Mouse (Mus musculus) stomach, embryonic 14.5 days (tissue): Measurements from ENCODE around the gene Eprs. TPM values are rescaled to one million over a fixed set of nuclear protein-coding genes. Genes with fewer than 3 reads are reported as not detected.
"Not testable (repeated sequence)": the region's sequence is repeated elsewhere in the genome, so short reads cannot be mapped to it uniquely, and the experiment has no call there.

ENCODE experiments used
- ATAC-seq: fragments of 200-750 bp; cut with Nextera tagmentation; 2 replicates; pipeline ENCODE4 v1.8.0; 2017; ENCODE audit warnings: low read depth, moderate TSS enrichment; ENCODE audit not compliant: insufficient number of reproducible peaks, insufficient read depth, low FRiP score
- H3K27ac ChIP-seq: fragments of 300-500 bp; sonication (generic); 2 replicates; pipeline ENCODE4 v1.5.1; 2014; ENCODE audit warnings: mild to moderate bottlenecking, low read length, moderate library complexity, mixed read lengths
- H3K27me3 ChIP-seq: fragments of 300-500 bp; sonication (generic); 2 replicates; pipeline ENCODE4 v1.6.1; 2014; ENCODE audit warnings: low read length, control low read depth, mixed read lengths; ENCODE audit not compliant: control insufficient read depth, insufficient read depth
- H3K36me3 ChIP-seq: fragments of 300-500 bp; sonication (generic); 2 replicates; pipeline ENCODE4 v1.6.1; 2014; ENCODE audit warnings: mild to moderate bottlenecking, control low read depth, low read length, moderate library complexity, mixed read lengths; ENCODE audit not compliant: control insufficient read depth, insufficient read depth
- H3K4me1 ChIP-seq: fragments of 300-500 bp; sonication (generic); 2 replicates; pipeline ENCODE4 v1.6.1; 2014; ENCODE audit warnings: low read length, control low read depth, mixed read lengths; ENCODE audit not compliant: control insufficient read depth, insufficient read depth
- H3K4me2 ChIP-seq: fragments of 300-500 bp; sonication (generic); replicated peaks from 2 replicates; pipeline ENCODE4 v1.6.1; 2014; ENCODE audit warnings: low read depth, low read length, control low read depth
- H3K4me3 ChIP-seq: fragments of 300-500 bp; sonication (generic); 2 replicates; pipeline ENCODE4 v1.5.1; 2014; ENCODE audit warnings: low read depth, low read length, control low read depth
- H3K9ac ChIP-seq: fragments of 300-500 bp; sonication (generic); replicated peaks from 2 replicates; pipeline ENCODE4 v1.6.1; 2014; ENCODE audit warnings: low read depth, mild to moderate bottlenecking, control low read depth, low read length, moderate library complexity, mixed read lengths
- H3K9me3 ChIP-seq: fragments of 300-500 bp; sonication (generic); 2 replicates; pipeline ENCODE4 v1.6.1; 2016; ENCODE audit warnings: low read depth, low read length, control low read depth; ENCODE audit not compliant: control insufficient read depth
- WGBS: fragments of 180-500 bp; shearing (Covaris S2); extraction: QIAGEN DNeasy Blood & Tissue Kit; methylation state at CpG from one replicate; pipeline ENCODE4 v1.1.7; 2014; 5-methylcytosine and 5-hydroxymethylcytosine counted together
- polyA plus RNA-seq: library from polyadenylated mRNA; unstranded; fragments of >200 nt; fragmentation: Nextera tagmentation; extraction: Ambion mirVana; gene quantifications from 2 replicates; pipeline ENCODE4 v1.2.1, GENCODE M21; 2014

The Eprs gene
- 167 and 169 TPM in 2 replicates for polyA plus RNA-seq

DNA sequence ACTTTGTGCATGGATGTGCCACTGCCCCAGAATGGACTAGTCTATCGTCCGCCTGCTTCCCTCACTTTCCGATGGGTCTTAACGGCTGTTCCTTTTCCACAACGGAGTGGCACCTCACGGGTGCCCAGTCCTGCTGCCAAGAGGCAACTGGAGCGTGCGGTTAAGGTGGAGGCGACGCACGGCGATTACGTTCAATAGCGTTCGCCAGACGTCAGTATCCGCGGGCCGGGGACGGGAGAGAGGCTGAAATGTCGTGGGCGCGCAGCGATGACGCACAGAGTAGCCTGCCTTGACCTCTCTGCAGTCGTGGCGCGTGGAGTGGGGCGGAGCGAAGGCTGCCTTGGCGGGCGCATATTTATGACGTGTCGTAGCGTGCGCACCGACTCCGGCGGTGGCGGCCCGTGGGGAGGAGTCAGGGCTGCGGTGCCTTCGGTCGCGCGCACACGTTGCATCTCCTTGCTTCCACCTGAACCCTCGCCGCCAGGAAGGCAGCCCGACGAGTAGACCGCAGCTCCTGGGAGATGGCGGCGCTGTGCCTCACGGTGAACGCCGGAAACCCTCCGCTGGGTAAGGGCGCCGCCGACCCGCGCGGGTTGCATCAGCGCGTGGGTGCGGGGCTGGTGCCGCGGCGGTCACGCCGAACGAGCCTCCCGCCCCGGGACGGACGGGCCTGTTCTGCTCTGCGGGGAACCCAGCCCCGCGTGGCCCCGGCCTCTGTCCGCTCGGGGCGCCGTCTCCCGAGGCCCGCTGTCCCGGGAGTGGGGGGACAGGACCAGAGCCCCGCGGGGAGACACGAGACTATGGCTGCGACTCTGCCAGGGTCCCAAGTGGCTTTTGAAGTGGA lies at the start of gene Eprs:
TSS of gene Eprs (plus strand) at position 368 of the 844 bp plus-strand sequence.
- Histone ChIP-seq H3K27me3 (no peaks in the 10 kb centered on the region), H3K4me2 (peak within 1 kb of the TSS; percentile 81), H3K36me3 (peaks cover 12% of the 10 kb centered on the region), H3K9ac (peak within 1 kb of the TSS; percentile 87), H3K4me3 (peak within 1 kb of the TSS; percentile 99), H3K27ac (peak within 1 kb of the TSS; percentile 94), H3K9me3 (no peaks in the 10 kb centered on the region), H3K4me1 (peaks cover 16% of the 10 kb centered on the region)
- peak; percentile 97 for ATAC-seq
- WGBS: under 1% methylated on average over 91 of the region's 92 CpGs

DNA sequence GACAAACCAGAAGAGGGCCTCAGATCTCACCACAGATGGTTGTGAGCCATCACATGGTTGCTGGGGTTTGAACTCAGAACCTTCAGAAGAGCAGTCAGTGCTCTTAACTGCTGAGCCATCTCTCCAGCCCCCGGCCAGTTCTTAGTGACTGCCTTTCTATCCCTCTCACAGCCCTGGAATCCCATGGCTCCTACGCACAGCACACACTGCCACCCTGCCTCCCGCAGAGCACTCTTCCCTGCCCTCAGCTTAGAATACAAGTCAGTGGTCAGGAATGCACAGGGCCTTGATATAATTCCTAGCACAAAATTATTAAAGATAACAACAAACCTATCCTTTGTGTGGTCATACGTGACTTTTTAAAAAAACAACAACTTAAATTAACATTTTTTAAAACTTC lies 48.3 kb upstream of the Eprs start:
- peaks cover 37% of the 10 kb centered on the region for H3K36me3 ChIP-seq
- no peak overlapping the region for H3K27ac ChIP-seq
- H3K4me1 ChIP-seq: no peaks in the 10 kb centered on the region
- no peak overlapping the region for H3K9ac ChIP-seq
- no peak overlapping the region for H3K4me2 ChIP-seq
- no peak for ATAC-seq
- no peaks in the 10 kb centered on the region for H3K9me3 ChIP-seq
- 91% methylated on average over 4 of the region's 4 CpGs for WGBS
- no peaks in the 10 kb centered on the region for H3K27me3 ChIP-seq
- H3K4me3 ChIP-seq: no peak overlapping the region

DNA sequence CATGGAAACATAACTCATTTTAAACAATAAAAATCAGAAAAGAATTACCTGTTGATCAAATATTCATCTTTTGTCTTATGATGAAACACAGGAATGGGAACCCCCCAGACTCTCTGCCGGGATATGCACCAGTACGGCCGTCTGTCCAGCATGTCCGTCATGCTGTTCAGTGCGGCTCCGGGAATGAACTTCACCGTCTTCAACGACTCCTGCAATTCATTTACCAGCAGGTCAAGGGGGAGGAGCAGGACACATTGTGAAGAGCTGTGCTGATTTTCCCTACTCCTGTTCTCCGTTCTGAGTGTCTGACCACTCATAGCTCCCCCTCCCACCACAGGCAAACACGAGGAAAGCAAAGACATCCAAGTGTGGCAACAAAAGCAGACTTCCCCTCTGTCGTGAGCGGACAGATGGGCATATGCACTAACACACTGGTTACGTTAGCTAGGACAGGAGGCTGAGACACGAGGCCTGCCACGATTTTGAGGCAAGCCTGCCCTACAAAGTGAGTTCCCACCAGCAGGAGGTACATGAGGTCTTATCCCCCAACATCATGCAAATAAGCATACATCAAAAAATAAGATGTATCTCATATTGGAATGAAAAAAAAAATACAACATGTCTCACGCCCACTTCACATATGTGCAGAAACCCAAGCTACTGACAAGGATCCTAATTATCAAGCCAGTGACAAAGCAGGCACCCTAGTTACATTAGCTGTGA lies 46.8 kb upstream of the Eprs start:
- WGBS: 85% methylated on average over 16 of the region's 16 CpGs
- no peaks in the 10 kb centered on the region for H3K9me3 ChIP-seq
- H3K27me3 ChIP-seq: no peaks in the 10 kb centered on the region
- H3K27ac ChIP-seq: no peak overlapping the region
- H3K36me3 ChIP-seq: peaks cover 40% of the 10 kb centered on the region
- no peak overlapping the region for H3K9ac ChIP-seq
- ATAC-seq: no peak
- H3K4me1 ChIP-seq: no peaks in the 10 kb centered on the region
- no peak overlapping the region for H3K4me3 ChIP-seq
- no peak overlapping the region for H3K4me2 ChIP-seq

DNA sequence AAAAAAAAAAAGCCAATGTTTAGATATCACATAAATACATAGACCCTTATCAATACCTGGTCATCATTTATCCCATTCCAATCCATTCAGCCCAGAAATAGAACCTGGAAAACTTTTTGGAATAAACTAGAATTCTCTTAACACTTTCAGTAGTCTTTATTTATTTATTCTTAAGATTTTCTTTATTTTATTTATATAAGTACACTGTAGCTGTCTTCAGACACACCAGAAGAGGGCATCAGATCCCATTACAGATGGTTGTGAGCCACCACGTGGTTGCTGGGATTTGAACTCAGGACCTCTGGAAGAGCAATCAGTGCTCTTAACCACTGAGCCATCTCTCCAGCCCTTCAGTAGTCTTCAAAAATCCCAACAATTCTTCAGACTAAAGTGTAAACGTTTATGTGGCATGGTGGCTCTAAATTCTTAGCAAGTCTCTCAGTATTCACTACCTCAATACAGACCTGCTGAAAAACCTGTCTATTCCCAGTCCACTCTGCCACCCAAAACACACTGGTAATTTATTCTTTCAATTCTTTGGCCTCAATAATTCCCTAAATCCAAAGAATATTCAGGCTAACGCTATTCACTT lies 35.0 kb upstream of the Eprs start:
- not testable (repeated sequence) for H3K9me3 ChIP-seq, H3K27ac ChIP-seq, ATAC-seq, H3K4me1 ChIP-seq, H3K27me3 ChIP-seq
- H3K9ac ChIP-seq: 0 out of 2 replicates have a peak overlapping the region, but pooled peaks have one; percentile 94
- peaks cover 36% of the 10 kb centered on the region for H3K36me3 ChIP-seq
- H3K4me2 ChIP-seq: peak overlapping the region; percentile 49
- peak overlapping the region; percentile 89 for H3K4me3 ChIP-seq
- 51% methylated on average over 3 of the region's 3 CpGs for WGBS

DNA sequence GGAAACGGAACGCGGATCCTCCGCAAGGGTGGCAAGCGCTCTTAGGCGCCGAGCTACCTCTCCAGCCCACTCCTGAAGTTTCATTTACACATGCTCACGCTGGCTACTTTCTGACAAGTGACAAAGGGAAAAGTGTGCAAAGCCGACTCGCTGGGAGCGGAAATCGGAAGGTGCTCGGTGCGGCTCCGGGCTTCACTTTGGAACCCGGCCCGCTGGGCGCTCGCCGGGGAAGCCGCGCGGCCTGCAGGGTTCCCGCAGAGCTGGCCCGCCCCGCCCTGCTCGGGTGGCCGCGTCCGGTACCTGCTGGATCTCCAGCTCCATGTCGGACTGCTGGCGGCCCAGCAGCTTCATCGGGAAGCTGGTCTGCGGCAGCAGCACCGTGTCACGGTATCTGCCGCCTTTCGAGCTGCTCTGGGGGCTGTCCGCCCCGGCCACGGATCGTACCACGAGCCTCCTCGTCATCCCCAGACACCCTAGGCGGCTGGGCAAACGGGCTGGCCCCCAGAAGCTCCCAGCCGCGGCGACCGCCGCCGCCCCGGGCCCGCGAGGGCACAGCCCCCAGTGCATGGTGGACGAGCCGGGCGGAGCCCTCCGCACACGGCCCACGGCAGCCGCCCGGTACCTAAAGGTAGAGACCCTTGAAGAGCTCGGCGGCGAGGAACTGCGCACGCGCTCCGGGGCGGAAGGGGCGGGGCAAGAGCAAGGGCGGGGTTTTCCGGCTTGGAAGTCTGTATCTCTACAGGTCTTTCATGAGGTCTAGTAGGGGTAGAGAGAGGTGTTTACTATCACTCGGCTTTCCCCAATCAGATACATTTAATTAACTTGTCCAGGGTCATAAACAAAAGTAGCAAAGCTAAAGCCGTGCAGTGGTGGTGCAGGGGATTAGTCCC lies 33.9 kb upstream of the Eprs start, which contains the start of gene Iars2:
TSS of gene Iars2 (minus strand) at position 676 of the 890 bp plus-strand sequence.
- peak within 1 kb of the TSS; percentile 49 for H3K4me2 ChIP-seq
- no peaks in the 10 kb centered on the region for H3K27me3 ChIP-seq
- H3K27ac ChIP-seq: peak within 1 kb of the TSS; percentile 94
- peak within 1 kb of the TSS; percentile 89 for H3K4me3 ChIP-seq
- peaks cover 25% of the 10 kb centered on the region for H3K36me3 ChIP-seq
- peak within 1 kb of the TSS; percentile 94 for H3K9ac ChIP-seq
- H3K4me1 ChIP-seq: peaks cover 7% of the 10 kb centered on the region; the same call in 1 of the 2 replicates
- H3K9me3 ChIP-seq: no peaks in the 10 kb centered on the region
- under 1% methylated on average over 76 of the region's 76 CpGs for WGBS
- ATAC-seq: peak; percentile 85

DNA sequence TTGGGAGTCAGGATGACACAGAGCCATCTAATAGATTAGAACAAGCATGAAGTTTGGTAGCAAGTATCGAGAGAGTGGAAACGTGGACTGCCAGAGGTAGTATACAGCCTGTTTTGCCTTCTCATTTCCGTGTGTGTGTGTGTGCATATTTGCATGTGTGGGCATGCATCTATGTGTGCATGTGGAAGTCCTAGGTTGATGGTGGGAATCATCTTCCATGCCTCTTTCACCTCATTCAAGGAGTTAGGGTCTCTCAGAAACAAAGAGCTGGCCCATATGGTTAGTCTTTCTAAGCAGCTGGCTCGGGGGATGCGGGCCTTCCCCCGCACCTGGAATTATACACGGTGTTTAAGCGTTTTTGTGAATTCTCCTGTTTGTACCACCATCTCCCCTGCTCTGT lies 33.0 kb upstream of the Eprs start:
- Histone ChIP-seq H3K9ac (no peak overlapping the region), H3K27me3 (no peaks in the 10 kb centered on the region), H3K4me1 (peaks cover 7% of the 10 kb centered on the region; the same call in 1 of the 2 replicates), H3K4me3 (peak overlapping the region; percentile 89; the same call in 1 of the 2 replicates), H3K9me3 (no peaks in the 10 kb centered on the region), H3K27ac (no peak overlapping the region), H3K4me2 (peak overlapping the region; percentile 49; the same call in 1 of the 2 replicates), H3K36me3 (peaks cover 18% of the 10 kb centered on the region)
- WGBS: 93% methylated on average over 8 of the region's 8 CpGs
- no peak for ATAC-seq

DNA sequence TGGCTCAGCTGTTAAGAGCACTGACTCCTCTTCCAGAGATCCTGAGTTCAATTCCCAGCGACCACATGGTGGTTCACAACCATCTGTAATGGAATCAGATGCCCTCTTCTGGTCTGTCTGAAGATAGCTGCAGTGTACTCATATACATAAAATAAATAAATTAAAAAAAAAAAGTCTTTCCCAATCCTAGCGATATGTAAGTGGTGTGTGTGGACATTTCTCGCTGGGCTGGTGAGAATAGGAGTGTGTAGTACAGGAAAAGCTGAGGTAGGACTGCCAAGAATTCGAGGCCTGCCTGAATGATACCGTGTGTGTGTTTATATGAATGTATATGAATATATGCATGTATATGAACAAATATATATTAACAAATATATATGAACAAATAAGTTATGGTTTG lies 31.5 kb upstream of the Eprs start:
- no peaks in the 10 kb centered on the region for H3K27me3 ChIP-seq
- no peak for ATAC-seq
- WGBS: 50% methylated on average over 5 of the region's 5 CpGs
- no peak overlapping the region for H3K9ac ChIP-seq
- H3K4me2 ChIP-seq: peak overlapping the region; percentile 44
- H3K4me3 ChIP-seq: peak overlapping the region; percentile 71
- H3K27ac ChIP-seq: no peak overlapping the region
- peaks cover 7% of the 10 kb centered on the region; the same call in 1 of the 2 replicates for H3K4me1 ChIP-seq
- H3K9me3 ChIP-seq: no peaks in the 10 kb centered on the region
- peaks cover 6% of the 10 kb centered on the region for H3K36me3 ChIP-seq
